Mouse (Mus musculus) layer of hippocampus, adult 9-10 months (tissue): ENCODE data around the gene Smim12.

ENCODE experiments used
- DNase-seq: peaks from one replicate; pipeline ENCODE4 v3.0.0; 2022; ENCODE audit warnings: low spot score

Gene Smim12

GRCm38 (mm10) chr4:127235742-127236487 lies 7.7 kb upstream of the Smim12 start:
- DNase-seq = no peak

- DNase-seq = no peak
Observed at GRCm38 (mm10) chr4:127236631-127237030, 7.0 kb upstream of the Smim12 start.

GRCm38 (mm10) chr4:127237271-127237670 lies 6.3 kb upstream of the Smim12 start:
- DNase-seq = no peak

- DNase-seq = no peak
Observed at GRCm38 (mm10) chr4:127242696-127243095, 888 bp upstream of the Smim12 start.

- DNase-seq = no peak
Observed at GRCm38 (mm10) chr4:127243953-127244352, 369 bp downstream of the Smim12 start.

- peak; percentile 100 for DNase-seq
Observed at GRCm38 (mm10) chr4:127249701-127250349, 6.2 kb downstream of the Smim12 start.

- DNase-seq = no peak
Observed at GRCm38 (mm10) chr4:127251963-127252585, 8.5 kb downstream of the Smim12 start.

GRCm38 (mm10) chr4:127256739-127257138 lies 13.2 kb downstream of the Smim12 start:
- DNase-seq = no peak

- no peak for DNase-seq
Observed at GRCm38 (mm10) chr4:127258186-127258897, 14.8 kb downstream of the Smim12 start.

- DNase-seq = no peak
Observed at GRCm38 (mm10) chr4:127261601-127262000, 18.0 kb downstream of the Smim12 start.

- no peak for DNase-seq
Observed at GRCm38 (mm10) chr4:127263438-127264182, 20.0 kb downstream of the Smim12 start.

- no peak for DNase-seq
Observed at GRCm38 (mm10) chr4:127264183-127264554, 20.6 kb downstream of the Smim12 start.

GRCm38 (mm10) chr4:127278451-127279001 lies 34.9 kb downstream of the Smim12 start:
- no peak for DNase-seq

- no peak for DNase-seq
Observed at GRCm38 (mm10) chr4:127279241-127279640, 35.7 kb downstream of the Smim12 start.

GRCm38 (mm10) chr4:127286907-127287306 lies 43.3 kb downstream of the Smim12 start:
- no peak for DNase-seq

GRCm38 (mm10) chr4:127289039-127289548 lies 45.5 kb downstream of the Smim12 start:
- DNase-seq = no peak

GRCm38 (mm10) chr4:127292631-127293030 lies 49.0 kb downstream of the Smim12 start:
- DNase-seq = no peak
